Mouse (Mus musculus): ENCODE data around the gene Aldh3a1. TPM values are rescaled to one million over a fixed set of nuclear protein-coding genes. Genes with fewer than 3 reads are reported as not detected.
"Not testable (repeated sequence)": the region's sequence is repeated elsewhere in the genome, so short reads cannot be mapped to it uniquely, and the experiment has no call there.

Aldh3a1 gene
- total RNA-seq, 2 experiments from 2014 or later: 1.3 to 1.5 TPM

DNA sequence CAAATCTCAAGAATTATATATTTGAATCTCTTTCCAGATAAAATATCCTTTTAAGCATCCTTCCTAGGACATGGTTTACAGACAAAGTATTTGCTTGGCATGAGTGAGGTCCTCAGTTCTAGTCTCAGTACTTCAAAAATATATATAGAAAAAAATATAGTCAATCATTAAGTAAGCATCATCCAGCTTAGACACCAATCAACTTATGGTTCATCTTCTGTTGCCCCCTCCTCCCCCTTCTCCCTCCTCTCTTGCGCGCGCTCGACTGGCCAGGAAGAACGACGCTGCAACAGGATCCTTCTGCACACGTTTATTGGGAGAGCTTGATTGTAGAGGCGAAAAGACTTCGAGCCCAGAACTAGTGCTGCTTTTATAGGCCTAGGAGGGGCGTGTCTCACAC is 15.2 kb upstream of the Aldh3a1 start:
- not testable (repeated sequence) for DNase-seq (ENCODE audit: extremely low spot score in 1 of 2, low spot score in 2 of 2)
- intact Hi-C loops (cut with DNase I): loop anchor here (5.0 kb wide), 1 partner anchor 215 kb away; no protein-coding TSS in a partner anchor

DNA sequence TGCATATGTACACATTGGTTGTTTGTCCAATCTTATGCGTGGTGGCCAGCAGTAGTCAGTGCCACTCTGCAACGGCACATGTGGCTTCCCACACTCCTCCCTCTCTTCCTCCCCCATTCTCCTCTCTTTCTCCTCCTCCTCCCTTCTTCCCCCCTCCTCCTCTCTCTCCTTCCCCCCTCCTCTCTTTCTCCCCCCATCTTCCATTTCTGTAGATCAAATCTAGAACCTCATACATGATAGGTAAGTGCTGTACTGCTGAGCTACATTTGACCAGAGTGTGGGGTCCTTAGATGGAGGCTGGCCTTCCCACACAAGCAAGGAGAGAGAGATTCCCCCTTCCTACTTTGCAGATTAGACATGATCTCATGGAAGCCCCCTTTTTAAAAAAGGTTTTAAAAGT is 14.6 kb upstream of the Aldh3a1 start:
- intact Hi-C loops (cut with DNase I): loop anchor here (5.0 kb wide), 1 partner anchor 215 kb away; no protein-coding TSS in a partner anchor

GRCm38 (mm10) chr11:61193392-61193791 is 13.9 kb upstream of the Aldh3a1 start:
- DNase-seq (ENCODE audit: extremely low spot score in 1 of 2, low spot score in 2 of 2): peak; percentile 71 to 85
- intact Hi-C loops (cut with DNase I): loop anchor here (5.0 kb wide), 1 partner anchor 214 kb away; no protein-coding TSS in a partner anchor

More for the DNA sequence above, 14.6 kb upstream of the Aldh3a1 start:
- no peak for DNase-seq (ENCODE audit: extremely low spot score in 1 of 2, low spot score in 2 of 2)

DNA sequence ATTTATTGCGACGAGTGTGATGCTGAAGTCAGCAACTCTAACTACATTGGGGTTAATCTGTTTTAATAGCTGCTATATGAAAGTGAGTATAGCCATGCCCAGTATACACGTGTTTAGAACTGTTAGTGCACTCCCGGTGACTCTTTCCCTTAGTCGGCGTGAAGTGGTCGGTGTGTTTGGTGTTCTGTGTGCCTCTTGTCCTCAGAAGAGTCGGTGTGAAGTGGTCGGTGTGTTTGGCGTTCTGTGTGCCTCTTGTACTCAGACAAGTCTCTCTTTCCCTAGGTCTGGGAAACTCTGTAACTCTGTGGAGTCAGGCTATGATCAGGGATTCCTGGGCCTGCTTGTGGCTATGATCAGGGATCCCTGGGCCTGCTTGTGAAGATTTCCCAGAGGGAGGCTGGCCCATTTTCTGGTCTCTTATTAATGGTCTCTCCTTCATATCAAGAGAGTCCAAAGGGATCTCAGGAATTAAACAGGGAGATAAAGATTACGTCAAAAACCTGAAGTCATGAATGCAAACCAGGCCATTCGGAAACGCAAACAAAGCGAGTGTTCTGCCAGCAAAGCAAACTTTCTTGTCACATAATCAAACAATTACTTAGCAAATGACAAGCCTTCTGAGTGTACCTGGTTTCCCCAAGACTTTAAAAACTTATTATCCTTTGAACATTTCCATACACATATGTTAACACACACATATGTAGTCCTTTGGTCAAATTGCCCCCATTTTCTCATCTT is 10.6 kb upstream of the Aldh3a1 start:
- intact Hi-C loops (cut with DNase I): no loop called here
- DNase-seq (ENCODE audit: extremely low spot score in 1 of 2, low spot score in 2 of 2): no peak

GRCm38 (mm10) chr11:61197935-61198334 is 9.4 kb upstream of the Aldh3a1 start:
- intact Hi-C loops (cut with DNase I): no loop called here
- DNase-seq (ENCODE audit: extremely low spot score in 1 of 2, low spot score in 2 of 2): no peak

DNA sequence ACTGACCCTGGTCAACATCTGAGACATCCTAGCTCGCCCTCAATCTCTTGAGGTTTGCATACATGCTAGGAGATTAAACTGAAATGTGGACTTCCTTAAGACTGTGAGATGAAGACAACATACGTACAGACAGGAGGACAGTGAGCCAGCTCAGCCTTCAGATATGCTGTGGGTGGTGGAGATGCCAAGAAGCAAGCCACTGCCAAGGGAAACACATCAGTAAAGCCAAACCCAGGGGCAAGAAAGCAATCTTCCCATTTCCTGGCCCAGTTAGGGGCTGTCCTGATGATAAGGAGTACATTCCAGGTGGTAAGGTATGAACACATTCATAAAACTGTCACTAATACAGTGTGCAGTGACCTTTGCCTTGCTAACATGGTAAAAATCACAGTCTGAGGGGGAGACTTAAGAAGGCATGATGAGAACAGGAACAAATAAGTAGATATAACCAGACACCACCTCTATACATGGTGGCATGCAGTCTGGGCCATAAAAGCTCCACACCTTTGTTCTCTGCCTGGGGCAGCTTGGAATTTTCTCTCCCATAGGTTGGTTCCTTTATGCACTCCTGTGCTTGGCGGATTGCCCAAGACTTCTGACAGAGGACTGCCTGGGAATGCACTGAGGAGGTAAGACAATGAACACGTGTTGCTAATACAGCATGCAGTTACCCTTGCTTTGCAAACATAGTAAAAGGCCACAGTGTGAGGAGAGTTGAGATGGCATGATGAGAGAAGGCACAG is 7.5 kb upstream of the Aldh3a1 start:
- intact Hi-C loops (cut with DNase I): no loop called here

GRCm38 (mm10) chr11:61202186-61202585 is 5.2 kb upstream of the Aldh3a1 start:
- DNase-seq (ENCODE audit: extremely low spot score in 1 of 2, low spot score in 2 of 2): no peak
- intact Hi-C loops (cut with DNase I): no loop called here

More for the DNA sequence above, 7.5 kb upstream of the Aldh3a1 start:
- no peak for DNase-seq (ENCODE audit: extremely low spot score in 1 of 2, low spot score in 2 of 2)

DNA sequence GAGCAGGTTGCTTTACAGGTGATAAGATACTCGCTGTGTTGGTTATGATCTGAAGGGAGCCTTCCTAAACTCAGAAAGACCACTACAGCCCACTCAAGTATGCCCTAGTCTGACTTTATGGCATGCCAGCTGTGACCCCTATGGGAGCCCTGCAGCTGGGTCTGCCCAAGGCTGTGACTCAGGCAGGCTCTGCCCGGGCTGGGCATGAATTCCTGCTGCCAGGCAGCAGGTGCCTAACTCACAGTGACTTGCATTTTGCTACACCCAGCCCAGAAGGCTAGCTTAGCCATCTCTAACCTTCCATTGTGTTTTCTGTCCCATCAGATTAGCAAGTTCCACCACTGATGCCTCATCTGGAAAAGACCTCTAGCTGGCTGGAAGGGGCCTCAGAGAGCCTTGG is 4.5 kb upstream of the Aldh3a1 start:
- intact Hi-C loops (cut with DNase I): no loop called here

DNA sequence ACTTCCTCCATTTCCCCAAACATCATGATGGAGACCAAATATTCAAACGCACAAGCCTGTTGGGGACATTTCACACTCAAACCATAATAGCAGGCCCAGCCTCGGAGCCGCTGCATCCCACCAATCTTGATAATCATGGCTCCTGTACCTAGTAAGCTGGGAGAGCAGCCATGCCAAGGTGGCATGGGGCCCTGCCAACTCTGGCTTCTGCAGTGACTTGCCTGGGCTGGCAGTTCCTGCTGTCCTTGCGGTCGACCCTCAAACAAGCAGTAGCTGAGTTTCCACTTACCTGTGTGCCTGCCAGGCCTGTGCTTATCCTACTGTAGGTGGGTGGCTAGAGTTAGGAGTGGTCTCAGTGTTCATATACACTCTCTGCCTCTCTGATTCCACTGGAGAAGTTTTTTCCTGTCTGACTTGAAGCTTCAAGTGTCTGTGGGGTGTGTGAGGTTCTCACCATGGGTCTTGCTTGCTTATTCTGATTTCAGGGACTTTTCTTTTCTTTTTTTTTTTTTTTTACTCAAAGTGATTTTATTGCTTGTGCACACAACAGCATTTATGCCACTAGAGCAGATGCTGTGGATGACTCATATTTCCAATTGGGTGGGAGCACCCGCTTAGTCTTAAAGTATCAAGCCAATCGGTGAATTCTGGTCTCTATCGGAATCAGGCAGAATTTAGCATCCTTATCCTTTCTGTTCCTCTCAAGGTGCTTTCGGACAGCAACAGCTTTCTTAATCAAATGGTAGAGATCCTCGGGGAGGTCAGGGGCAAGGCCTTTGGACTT is 2.0 kb upstream of the Aldh3a1 start:
- no peak for DNase-seq (ENCODE audit: extremely low spot score in 1 of 2, low spot score in 2 of 2)
- intact Hi-C loops (cut with DNase I): no loop called here

More for the DNA sequence above, 4.5 kb upstream of the Aldh3a1 start:
- no peak for DNase-seq (ENCODE audit: extremely low spot score in 1 of 2, low spot score in 2 of 2)

GRCm38 (mm10) chr11:61206136-61206535 is 1.2 kb upstream of the Aldh3a1 start:
- DNase-seq (ENCODE audit: extremely low spot score in 1 of 2, low spot score in 2 of 2): no peak
- intact Hi-C loops (cut with DNase I): no loop called here

DNA sequence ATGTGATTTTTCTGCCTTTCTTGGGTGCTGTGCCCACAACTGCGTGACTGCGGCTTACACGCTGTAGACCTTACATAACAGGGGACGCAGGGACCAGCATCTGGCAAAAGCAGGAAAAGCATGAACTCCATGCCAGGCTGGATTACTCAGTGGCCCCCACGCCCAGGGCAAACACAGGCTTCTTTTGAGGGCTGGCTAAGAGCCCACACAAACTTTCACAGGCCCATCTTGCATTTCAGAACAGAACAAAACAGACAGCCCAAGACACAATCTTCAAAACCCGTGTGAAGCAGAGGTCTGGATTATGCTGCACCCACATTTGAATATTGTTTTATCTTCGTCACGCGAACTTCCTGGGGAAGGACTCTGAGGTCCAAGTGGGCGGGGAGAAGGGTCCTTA is 979 bp downstream of the Aldh3a1 start:
- intact Hi-C loops (cut with DNase I): no loop called here
- no peak for DNase-seq (ENCODE audit: extremely low spot score in 1 of 2, low spot score in 2 of 2)

DNA sequence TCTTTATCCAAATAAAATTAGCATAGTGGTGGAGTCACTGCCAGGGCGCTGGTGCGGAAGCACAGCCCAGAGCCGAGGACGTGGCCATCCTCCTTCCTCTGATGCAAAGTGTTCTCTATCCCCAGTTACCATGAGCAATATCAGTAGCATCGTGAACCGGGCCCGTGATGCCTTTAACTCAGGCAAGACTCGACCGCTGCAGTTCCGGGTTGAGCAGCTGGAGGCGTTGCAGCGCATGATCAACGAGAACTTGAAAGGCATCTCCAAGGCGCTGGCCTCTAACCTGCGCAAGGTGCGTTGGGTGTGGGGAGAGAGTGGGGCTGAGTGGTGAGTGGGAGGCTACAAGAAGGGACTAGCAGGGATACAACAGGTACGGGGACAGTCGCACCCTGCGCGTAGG is 4.8 kb downstream of the Aldh3a1 start:
- intact Hi-C loops (cut with DNase I): no loop called here
- DNase-seq (ENCODE audit: extremely low spot score in 1 of 2, low spot score in 2 of 2): no peak

DNA sequence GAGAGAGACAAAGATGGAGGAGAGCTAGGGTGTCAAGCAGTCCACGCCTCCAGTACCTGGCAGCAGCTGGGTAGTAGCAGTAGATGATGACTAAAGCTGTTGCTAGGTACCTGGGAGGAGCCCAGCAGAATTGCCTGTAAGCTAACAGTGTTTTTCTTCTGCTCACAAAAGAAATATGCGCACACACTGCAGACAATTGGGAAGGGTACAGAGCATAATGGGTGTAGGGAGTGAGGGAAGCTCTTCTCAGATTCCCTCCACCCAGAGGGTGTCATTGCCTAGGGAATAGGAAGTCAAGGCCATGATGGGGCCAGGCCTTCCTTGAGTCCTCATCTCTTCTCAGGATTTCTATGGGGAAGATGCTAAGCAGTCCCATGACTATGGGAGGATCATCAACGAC is 8.6 kb downstream of the Aldh3a1 start:
- DNase-seq (ENCODE audit: extremely low spot score in 1 of 2, low spot score in 2 of 2): no peak
- intact Hi-C loops (cut with DNase I): no loop called here

GRCm38 (mm10) chr11:61220156-61220881 is 13.0 kb downstream of the Aldh3a1 start:
- intact Hi-C loops (cut with DNase I): no loop called here
- peak in 1 of 2 experiments; percentile 18 for DNase-seq (ENCODE audit: extremely low spot score in 1 of 2, low spot score in 2 of 2)

GRCm38 (mm10) chr11:61222007-61222406 is 14.7 kb downstream of the Aldh3a1 start:
- DNase-seq (ENCODE audit: extremely low spot score in 1 of 2, low spot score in 2 of 2): peak in 1 of 2 experiments; percentile 17
- intact Hi-C loops (cut with DNase I): no loop called here

DNA sequence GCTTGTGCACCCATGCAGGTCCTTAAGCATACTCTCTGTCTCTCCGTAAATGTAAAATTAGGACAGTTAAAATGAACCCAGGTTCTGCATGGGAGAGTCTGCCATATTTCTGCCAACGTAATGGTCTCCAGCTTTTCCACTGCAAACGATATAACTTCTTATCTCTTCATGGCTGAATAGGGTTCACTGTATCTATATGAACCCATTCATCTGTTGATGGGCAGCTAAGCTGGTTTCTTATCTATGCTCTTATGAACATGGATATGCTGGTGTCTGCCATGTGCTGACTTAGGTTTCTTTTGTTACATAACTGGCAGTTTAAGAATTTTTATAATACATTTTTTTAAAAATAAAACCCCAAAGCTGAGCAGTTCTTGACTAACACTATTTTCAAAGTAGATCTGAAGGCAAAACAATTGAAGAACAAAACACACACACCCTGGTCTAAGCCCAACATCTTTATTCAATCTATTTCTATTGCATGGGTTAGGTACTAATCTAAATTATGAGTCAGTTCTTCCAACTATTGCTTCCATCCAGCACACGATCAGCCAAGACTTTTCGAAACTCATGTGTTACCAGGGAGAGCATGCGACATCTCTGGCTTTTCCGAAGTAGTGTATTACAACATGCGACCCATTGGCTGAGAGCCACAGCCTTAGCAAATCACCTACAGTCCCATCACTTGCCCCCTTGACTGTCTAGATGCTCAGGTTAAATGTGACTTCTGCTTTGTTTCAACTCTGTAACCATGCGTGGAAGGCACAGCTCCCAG is 15.8 kb downstream of the Aldh3a1 start:
- intact Hi-C loops (cut with DNase I): no loop called here
- no peak for DNase-seq (ENCODE audit: extremely low spot score in 1 of 2, low spot score in 2 of 2)

DNA sequence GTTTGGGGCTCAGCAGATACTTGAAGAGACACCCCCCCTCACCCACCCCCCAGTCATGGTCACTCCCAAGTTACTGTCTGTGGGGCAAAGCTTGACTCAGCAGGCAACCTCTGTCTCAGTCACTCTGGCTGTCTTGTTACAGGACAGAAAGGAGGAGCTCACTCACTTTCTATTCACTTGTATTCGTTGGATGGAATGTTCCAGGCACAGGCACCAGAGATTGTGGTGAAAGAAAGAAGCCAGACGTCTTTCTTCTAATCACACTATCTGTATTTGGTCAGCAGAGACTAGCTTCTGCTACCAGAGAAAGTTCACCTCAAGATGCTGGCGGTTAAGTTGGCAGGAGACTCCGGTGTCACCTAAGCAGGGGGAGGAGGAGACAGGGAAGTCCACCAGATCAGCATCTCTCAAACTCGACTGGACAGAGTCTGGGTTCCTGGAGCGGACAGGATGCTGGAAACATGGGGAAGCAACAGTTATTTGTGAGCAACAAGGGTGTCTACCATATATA is 17.0 kb downstream of the Aldh3a1 start:
- intact Hi-C loops (cut with DNase I): no loop called here
- no peak for DNase-seq (ENCODE audit: extremely low spot score in 1 of 2, low spot score in 2 of 2)

DNA sequence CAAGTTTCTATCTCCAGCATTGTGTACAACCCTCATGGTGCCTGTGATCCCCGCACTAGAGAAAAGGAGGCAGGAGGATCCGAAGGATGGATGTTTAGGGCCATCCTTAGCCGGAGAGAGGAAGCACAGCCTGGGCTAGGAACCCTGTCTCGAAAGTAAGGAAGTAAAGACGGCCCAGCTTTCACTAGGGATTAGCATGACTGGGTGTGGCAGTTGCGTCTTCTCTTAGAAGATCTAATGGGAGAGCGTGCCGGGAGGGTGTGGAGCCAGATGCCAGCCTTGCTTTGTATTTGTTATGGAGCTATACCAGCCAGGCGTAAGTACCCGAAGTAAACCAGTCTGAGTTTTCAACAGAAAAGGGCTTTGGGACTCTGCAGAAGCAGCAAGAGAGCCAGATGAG is 17.6 kb downstream of the Aldh3a1 start:
- DNase-seq (ENCODE audit: extremely low spot score in 1 of 2, low spot score in 2 of 2): no peak
- intact Hi-C loops (cut with DNase I): no loop called here

Measured in left cerebral cortex, postnatal 10 days (tissue).